22 mouse cellular contexts compared by ENCODE assay signal in the genomic region with DNA sequence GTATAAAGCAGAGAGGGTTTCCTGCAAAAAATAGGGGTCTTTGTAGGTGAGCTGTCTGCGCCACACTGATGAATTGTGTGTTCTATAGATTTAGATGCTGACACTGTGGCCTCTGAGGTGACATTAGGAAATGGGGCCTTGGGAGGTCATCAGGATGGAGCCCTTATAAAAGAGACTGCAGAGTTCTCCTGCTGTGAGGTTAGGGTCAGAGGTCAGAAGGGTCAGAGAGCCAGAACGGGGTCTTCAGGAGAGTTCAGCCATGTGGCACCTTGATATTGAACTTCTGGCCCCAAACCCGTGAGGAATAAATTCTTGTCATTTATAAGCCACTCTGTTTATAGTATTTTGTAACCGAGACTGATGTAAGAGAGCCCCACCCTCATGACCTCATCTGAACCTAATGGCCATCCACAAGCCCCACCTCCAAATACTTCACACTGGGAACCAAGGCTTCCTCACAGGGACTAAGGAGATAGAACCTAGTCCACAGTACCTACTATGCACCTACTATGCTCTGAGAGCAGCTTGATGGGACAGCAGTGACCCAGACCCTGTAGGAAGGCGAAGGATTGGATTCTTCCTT. TPM values are rescaled to one million over a fixed set of nuclear protein-coding genes. Genes with fewer than 3 reads are reported as not detected.
A peak's percentile ranks its signal among the peaks of the same experiment; 100 is the strongest.
DNase-seq lines count a peak whose midpoint lies in the region; ATAC-seq and TF ChIP-seq lines count a peak whose summit lies in the region.
"Had no signal": no experiment of that assay in that cellular context is flagged by ENCODE, and none has a peak within 500 bp of the region (broad histone marks: within the 10 kb centered on the region; RNA-seq: fewer than 3 reads in every experiment).

No protein-coding gene starts in this region.

- no peak overlapping the region for H3K4me3 ChIP-seq in gastrocnemius, adult 2 months
- H3K4me3 ChIP-seq: forebrain, embryonic 12.5 days; heart, embryonic 13.5 days; liver, embryonic 12.5 days had no signal

- peak; percentile 44 for ATAC-seq in megakaryocyte progenitor cell, adult 5-6 weeks (replicated peaks; ENCODE audit: poor library complexity)
- ATAC-seq: activated CD4-positive, CD25-positive, alpha-beta regulatory T cell, adult 4 months; hindbrain, postnatal 0 days; liver, embryonic 12.5 days had no signal

- intact Hi-C loops in gastrocnemius, adult 2 months (cut with DNase I): no loop called here
- intact Hi-C loops in gastrocnemius, postnatal 36 days (cut with DNase I): no loop called here

- DNase-seq in gastrocnemius, adult 2 months: peak; percentile 32
- DNase-seq in gastrocnemius, postnatal 36 days: no peak
- DNase-seq in 416B (ENCODE audit: low read depth): peak; percentile 33
- DNase-seq in hindlimb bud, embryonic 11.5 days (ENCODE audit: extremely low spot score, low read depth, low spot score): peak; percentile 31
- no peak for DNase-seq in spleen, postnatal 14 days (ENCODE audit: low spot score in 2 of 2)
- DNase-seq in cerebellum, postnatal 14 days: no peak
- DNase-seq in Muller cell, postnatal 12 days (ENCODE audit: inconsistent ontology term): no peak
- DNase-seq: adrenal gland, postnatal 25 days; cerebellum, adult 2 months; heart, adult 11 months; heart, postnatal 36 days; kidney, adult 9 months; layer of hippocampus, postnatal 36 days; midbrain, embryonic 14.5 days; right cerebral cortex, postnatal 4 days; thymus, adult 2 months had no signal

- no peak overlapping the region for H3K27ac ChIP-seq in gastrocnemius, adult 2 months
- H3K27ac ChIP-seq: forebrain, embryonic 12.5 days; heart, embryonic 13.5 days; hindbrain, postnatal 0 days; liver, embryonic 12.5 days had no signal

- TF ChIP-seq CTCF in gastrocnemius, adult 2 months (IDR thresholded peaks at IDR 0.05): no peak

RNA-seq across cellular contexts. Expression of a gene that starts 37.1 kb away (rescaled TPM):
- 10 to 100 TPM in 1 of 2 experiments, 1 to 10 TPM in 1; 7.2 to 16.5 TPM for total RNA-seq in gastrocnemius, adult 2 months (2021)
- total RNA-seq in gastrocnemius, postnatal 36 days (2021): 1 to 10 TPM; 4.7 to 7.0 TPM
- 7.7 and 9.4 TPM in 2 replicates for total RNA-seq in megakaryocyte progenitor cell, adult 5-6 weeks (2015)
- 2.4 and 7.2 TPM in 2 replicates for total RNA-seq in megakaryocyte progenitor cell, adult 5-6 weeks (2017)

Comparison
In these comparisons a context has a peak if more than half of its experiments do, and no peak if none do; other contexts are left out.
1. DNase-seq: peak in gastrocnemius, adult 2 months (single experiment), 416B (single experiment) and hindlimb bud, embryonic 11.5 days (single experiment); none in gastrocnemius, postnatal 36 days (0 of 2), spleen, postnatal 14 days (0 of 2), cerebellum, postnatal 14 days (0 of 2) and Muller cell, postnatal 12 days (single experiment).